Mouse (Mus musculus) mature B cell (primary cell): ENCODE measurements around the gene Pde4dip.

Experiments
- in situ Hi-C: fragments of 300-500 bp; cut with MboI; formaldehyde crosslinking; loops from 2 replicates; pipeline ENCODE4 v1.14.3; 2019

Gene Pde4dip

GRCm38 (mm10) chr3:97844821-97845201 is 43.7 kb downstream of the Pde4dip start:
- in situ Hi-C loops = no loop called here

- in situ Hi-C loops = no loop called here
Observed at GRCm38 (mm10) chr3:97844163-97844820, 44.2 kb downstream of the Pde4dip start.

GRCm38 (mm10) chr3:97842641-97843040 is 45.9 kb downstream of the Pde4dip start:
- in situ Hi-C loops = no loop called here

- in situ Hi-C loops = no loop called here
Observed at GRCm38 (mm10) chr3:97840439-97840838, 48.1 kb downstream of the Pde4dip start.

GRCm38 (mm10) chr3:97835888-97836287 is 52.6 kb downstream of the Pde4dip start:
- in situ Hi-C loops = no loop called here

- in situ Hi-C loops = no loop called here
Observed at GRCm38 (mm10) chr3:97834625-97835024, 53.9 kb downstream of the Pde4dip start.

- in situ Hi-C loops = no loop called here
Observed at GRCm38 (mm10) chr3:97831564-97832320, 56.8 kb downstream of the Pde4dip start.

- in situ Hi-C loops = no loop called here
Observed at GRCm38 (mm10) chr3:97830622-97831021, 57.9 kb downstream of the Pde4dip start.

- in situ Hi-C loops = no loop called here
Observed at GRCm38 (mm10) chr3:97830122-97830521, 58.4 kb downstream of the Pde4dip start.

- in situ Hi-C loops = no loop called here
Observed at GRCm38 (mm10) chr3:97828286-97828685, 60.2 kb downstream of the Pde4dip start.

GRCm38 (mm10) chr3:97825246-97825645 is 63.3 kb downstream of the Pde4dip start:
- in situ Hi-C loops = no loop called here

GRCm38 (mm10) chr3:97824744-97825143 is 63.8 kb downstream of the Pde4dip start:
- in situ Hi-C loops = no loop called here

- in situ Hi-C loops = no loop called here
Observed at GRCm38 (mm10) chr3:97824011-97824711, 64.3 kb downstream of the Pde4dip start.

GRCm38 (mm10) chr3:97823438-97823837 is 65.1 kb downstream of the Pde4dip start:
- in situ Hi-C loops = no loop called here

- in situ Hi-C loops = no loop called here
Observed at GRCm38 (mm10) chr3:97819050-97819449, 69.5 kb downstream of the Pde4dip start.

GRCm38 (mm10) chr3:97818383-97818982 is 70.0 kb downstream of the Pde4dip start:
- in situ Hi-C loops = no loop called here

- in situ Hi-C loops = no loop called here
Observed at GRCm38 (mm10) chr3:97811651-97812399, 76.7 kb downstream of the Pde4dip start.

- in situ Hi-C loops = no loop called here
Observed at GRCm38 (mm10) chr3:97811158-97811557, 77.3 kb downstream of the Pde4dip start.

- in situ Hi-C loops = no loop called here
Observed at GRCm38 (mm10) chr3:97810334-97810733, 78.2 kb downstream of the Pde4dip start.

GRCm38 (mm10) chr3:97805559-97805958 is 82.9 kb downstream of the Pde4dip start:
- in situ Hi-C loops = no loop called here

- in situ Hi-C loops = no loop called here
Observed at GRCm38 (mm10) chr3:97803675-97804074, 84.8 kb downstream of the Pde4dip start.

- in situ Hi-C loops = no loop called here
Observed at GRCm38 (mm10) chr3:97802927-97803326, 85.6 kb downstream of the Pde4dip start.
